Mouse (Mus musculus): ENCODE data around the gene Zcchc18.

DNA sequence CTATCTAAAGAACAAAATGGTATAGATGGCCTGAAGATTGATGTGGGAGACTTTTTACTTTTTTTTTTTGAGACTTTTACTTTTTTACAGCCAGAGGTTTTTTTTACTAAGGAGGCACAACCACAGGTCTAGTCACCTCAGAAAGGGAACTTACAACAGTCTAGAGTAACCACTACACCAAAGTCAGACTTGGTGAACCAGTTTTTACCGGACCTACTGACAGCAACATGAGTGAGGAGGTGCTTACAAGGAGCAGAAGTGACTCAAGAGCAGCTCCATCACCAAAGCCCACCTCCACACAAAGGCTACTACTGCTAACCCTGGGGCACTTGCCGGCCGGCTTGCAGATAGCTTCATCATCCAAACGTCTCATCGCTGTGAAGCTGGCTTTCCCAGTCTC is 38.8 kb downstream of the Zcchc18 start:
- TF ChIP-seq CTCF (IDR thresholded peaks at IDR 0.05; ENCODE audit: borderline replicate concordance, control insufficient read depth, extremely low read depth, insufficient read depth, low read length, poor library complexity): no peak
- TF ChIP-seq POLR2A (IDR thresholded peaks at IDR 0.05; ENCODE audit: control insufficient read depth, extremely low read depth, insufficient read depth, low read length, poor library complexity): no peak
